Comparison of ENCODE assay signal across 22 mouse cellular contexts in genomic region chr12:36119244-36119643, GRCm38 (mm10).
"Had no signal": no experiment of that assay in that cellular context is flagged by ENCODE, and none has a peak within 500 bp of the region (broad histone marks: within the 10 kb centered on the region; RNA-seq: fewer than 3 reads in every experiment).

No protein-coding gene starts in this region.

- H3K4me2 ChIP-seq: liver, embryonic 11.5 days; lung, embryonic 15.5 days; midbrain, embryonic 13.5 days; neural tube, embryonic 12.5 days; neural tube, embryonic 15.5 days; stomach, embryonic 15.5 days had no signal

- ATAC-seq: intestine, embryonic 16.5 days; midbrain, embryonic 13.5 days had no signal

- H3K27me3 ChIP-seq: lung, embryonic 15.5 days; megakaryocyte, embryonic 14.5 days; midbrain, embryonic 13.5 days; neural tube, embryonic 12.5 days; neural tube, embryonic 15.5 days; stomach, embryonic 15.5 days had no signal

- H3K27ac ChIP-seq: kidney, postnatal 0 days; left cerebral cortex, adult 2 months; liver, embryonic 14.5 days; lung, embryonic 15.5 days; midbrain, embryonic 10.5 days; midbrain, embryonic 13.5 days; neural tube, embryonic 12.5 days; neural tube, embryonic 15.5 days; stomach, embryonic 15.5 days had no signal

- H3K4me3 ChIP-seq: left cerebral cortex, adult 2 months; lung, embryonic 15.5 days; megakaryocyte, embryonic 14.5 days; midbrain, embryonic 10.5 days; midbrain, embryonic 13.5 days; neural tube, embryonic 12.5 days; neural tube, embryonic 15.5 days; stomach, embryonic 15.5 days had no signal

- H3K4me1 ChIP-seq: lung, embryonic 15.5 days; midbrain, embryonic 10.5 days; midbrain, embryonic 13.5 days; neural tube, embryonic 12.5 days; neural tube, embryonic 15.5 days; stomach, embryonic 15.5 days had no signal

- H3K9me3 ChIP-seq: lung, embryonic 15.5 days; megakaryocyte, embryonic 14.5 days; midbrain, embryonic 10.5 days; midbrain, embryonic 13.5 days; neural tube, embryonic 12.5 days; neural tube, embryonic 15.5 days; stomach, embryonic 15.5 days had no signal

- H3K9ac ChIP-seq: liver, embryonic 14.5 days; lung, embryonic 15.5 days; midbrain, embryonic 13.5 days; neural tube, embryonic 12.5 days; neural tube, embryonic 15.5 days; stomach, embryonic 15.5 days had no signal

- DNase-seq: kidney, adult 2 months; kidney, postnatal 25 days; layer of hippocampus, postnatal 36 days; lung, adult 18-20 months; lung, postnatal 14 days; lung, postnatal 4 days; retina, postnatal 1 day; right cerebral cortex, postnatal 25 days; spleen, adult 18-20 months; thymus, postnatal 25 days had no signal
